Mouse (Mus musculus): Measurements from ENCODE around the gene Slc38a6.

Gene Slc38a6

DNA sequence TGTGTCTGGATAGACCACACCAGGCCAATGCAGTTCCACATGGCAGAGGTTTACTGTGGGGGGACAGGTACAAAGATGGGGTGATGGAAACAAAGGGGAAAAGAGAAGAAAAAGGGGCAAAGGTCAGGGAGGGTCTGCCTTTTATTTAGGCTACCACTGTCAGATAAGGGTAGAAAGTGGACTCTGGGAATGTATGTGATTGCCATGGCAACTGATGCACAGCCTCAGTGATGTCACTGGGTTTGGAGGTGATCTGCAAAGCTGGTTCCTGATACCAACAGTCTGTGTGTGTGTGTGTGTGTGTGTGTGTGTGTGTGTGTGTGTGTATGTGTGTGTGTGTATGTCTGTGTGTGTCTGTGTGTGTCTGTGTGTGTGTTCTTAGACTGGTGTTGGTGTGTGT, 106.4 kb downstream of the Slc38a6 start:
- DNase-seq (ENCODE audit: low read depth, low spot score): no peak

DNA sequence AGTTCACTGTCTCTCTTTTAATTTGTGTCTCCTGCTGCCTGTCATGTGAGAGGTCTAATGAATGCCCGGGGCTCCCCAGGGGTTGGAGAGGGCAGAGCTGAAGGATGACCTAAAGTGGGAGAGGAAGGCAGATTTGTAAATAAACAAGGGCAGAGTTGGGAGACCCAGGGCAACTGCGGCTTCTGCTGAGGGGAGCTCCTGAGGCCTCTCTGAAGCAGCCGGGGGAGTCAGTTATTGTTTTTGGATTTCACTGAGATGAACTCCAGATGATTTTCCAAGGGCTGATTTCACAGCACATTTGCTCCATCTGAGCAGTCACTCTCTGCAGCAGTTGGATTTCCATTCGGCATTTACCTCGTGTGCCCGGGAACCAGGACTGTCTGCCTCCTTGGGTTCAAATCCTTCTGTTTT, 107.3 kb downstream of the Slc38a6 start:
- DNase-seq (ENCODE audit: low read depth, low spot score): no peak

DNA sequence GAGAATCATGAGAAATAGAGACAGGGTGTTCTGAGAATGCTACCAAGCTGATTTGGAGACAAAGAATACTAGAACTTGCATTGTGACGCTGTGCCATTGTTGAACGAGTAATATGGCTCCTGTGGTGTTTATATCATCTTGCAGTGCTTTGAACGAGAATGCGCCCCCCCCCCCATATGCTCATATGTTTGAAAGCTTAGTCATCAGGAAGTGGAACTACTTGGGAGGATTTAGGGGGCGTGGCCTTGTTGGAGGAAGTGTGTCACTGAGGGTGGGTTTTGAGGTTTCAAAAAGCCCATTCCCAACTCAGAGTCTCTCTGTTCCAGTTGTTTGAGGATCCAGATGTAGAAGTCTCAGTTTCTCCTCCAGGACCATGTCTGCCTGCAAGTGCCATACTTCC, 108.0 kb downstream of the Slc38a6 start:
- DNase-seq (ENCODE audit: low read depth, low spot score): no peak

DNA sequence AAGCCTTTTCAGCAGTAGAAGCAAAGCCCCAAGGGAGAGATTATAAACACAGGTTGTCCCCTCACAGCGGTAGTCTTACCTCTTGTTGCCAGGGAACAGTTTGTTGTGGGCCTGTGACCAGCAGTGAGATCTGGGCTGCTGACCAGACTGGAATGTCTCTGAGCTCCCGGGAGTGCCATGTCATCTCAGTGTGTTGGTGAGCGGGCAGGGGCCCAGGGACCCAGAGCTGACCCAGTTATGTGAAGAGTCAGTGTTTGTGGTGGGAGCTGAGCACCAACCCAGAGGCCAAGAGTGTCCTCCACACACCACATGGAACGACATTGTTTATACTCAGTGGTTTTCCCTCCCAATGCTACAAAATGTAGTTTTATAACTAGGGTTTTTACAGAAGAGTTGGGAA, 112.8 kb downstream of the Slc38a6 start:
- no peak for DNase-seq (ENCODE audit: low read depth, low spot score)

DNA sequence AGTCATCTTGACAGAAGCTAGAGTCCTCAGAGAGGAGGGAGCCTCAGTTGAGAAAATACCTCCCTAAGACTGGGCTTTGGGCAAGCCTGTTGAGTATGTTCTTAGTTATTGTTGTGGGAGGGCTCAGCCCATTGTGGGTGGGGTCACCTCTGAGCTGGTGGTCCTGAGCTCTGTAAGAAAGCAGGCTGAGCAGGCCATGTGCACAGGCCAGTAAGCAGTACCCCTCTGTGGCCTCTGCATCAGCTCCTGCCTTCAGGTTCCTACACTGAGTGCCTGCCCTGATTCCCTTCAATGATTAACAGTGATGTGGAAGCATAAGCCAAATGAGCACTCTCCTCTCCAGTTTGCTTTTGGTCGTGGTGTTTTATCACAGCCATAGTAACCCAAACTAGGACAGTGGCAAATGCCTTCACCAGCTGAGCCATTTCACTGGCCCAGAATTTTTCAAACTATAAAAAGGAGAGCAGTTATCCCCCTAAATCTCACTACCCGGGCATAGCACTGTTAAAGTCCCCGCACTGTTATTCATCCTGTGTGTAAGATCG, 114.0 kb downstream of the Slc38a6 start:
- DNase-seq (ENCODE audit: low read depth, low spot score): no peak

DNA sequence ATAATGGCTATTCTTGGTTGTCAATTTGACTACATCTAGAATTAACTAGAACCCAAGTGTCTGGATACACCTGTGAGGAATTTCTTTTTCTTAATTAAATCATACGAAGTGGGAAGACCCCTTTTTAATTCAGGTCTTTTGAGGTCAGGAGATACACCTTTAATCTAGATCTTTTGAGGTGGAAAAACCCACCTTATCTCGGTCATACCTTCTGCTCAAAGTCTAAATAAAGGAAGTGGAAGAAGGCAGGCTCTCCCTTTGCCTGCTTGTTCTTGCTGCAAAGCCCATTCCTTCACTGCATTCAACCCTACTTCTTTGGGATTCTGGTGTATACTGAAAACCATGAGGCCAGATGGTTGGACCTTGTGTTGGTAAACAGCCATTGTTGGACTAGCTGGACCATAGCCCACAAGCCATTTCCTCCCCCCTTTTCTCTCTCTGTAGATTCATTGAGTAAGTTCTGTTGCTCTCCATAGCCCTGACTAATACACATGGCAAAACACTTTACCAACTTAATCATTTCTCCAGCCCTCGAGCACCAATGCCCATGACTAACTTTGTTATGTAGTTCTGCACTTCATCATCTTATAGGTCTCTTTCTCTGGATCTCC, 115.0 kb downstream of the Slc38a6 start:
- DNase-seq (ENCODE audit: low read depth, low spot score): no peak

DNA sequence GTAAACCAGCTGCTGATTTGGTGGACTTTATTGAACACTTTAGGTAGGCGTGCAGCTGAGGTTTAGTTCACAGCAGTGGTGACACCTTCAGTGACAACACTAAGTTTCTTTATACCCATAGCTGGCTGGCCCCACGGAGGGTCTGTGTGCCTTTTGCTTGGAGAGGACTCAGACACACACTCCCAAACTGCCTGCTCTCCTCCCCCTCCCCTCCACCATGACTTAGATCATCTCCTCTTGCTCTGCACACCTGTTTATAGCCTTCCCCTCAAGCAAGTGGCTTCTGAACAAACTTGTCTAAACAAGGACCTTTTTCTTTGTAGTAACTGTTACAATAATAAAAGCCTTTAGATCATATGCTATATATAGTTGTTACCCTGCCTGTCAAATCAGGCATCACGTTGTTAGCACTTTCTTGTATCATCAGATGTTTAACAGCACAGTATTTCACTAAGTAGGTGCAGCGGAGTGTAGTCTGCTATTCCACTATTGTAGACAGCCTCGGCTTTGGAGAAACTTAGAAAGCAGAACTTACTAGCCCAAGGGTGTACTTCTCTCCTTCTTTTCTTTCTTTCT, 115.6 kb downstream of the Slc38a6 start:
- no peak for DNase-seq (ENCODE audit: low read depth, low spot score)

DNA sequence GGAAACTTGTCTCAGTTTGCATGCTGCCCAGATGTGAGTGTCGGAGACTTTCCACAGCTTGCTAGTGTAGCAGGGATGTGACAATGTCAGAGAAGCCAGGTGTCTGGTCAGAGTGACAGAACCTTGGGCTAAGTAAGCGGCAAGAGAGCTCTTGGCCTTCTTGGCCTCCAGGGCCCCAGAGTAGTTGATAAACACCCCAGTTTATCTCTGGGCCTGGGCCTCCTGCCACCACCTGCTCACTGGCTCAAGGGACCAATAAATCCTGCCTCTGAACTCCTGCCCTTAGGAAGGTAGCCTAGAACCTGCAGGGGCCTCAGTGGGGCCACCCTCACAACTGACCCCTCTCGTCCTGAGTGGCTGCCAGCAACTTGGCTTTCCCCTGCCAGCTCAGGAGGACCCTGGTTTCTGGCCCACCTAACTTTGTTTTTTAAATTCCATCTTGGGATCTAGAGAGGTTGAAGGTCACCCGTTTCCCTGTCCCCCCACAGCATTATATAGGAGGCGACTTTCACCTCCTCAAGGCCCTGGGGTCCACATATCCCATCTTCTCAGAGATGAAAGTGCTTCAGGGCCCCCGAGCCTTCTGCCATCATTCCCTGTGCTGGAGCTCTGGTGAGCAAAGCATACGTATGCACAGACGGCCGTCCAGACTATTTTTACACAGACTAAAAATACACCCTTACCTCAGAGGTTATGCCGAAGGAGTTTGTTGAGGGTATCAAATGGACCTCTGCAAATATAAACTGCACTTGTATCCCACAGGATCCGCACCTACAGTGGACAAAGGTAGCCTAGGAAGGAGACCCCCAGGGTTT, 116.5 kb downstream of the Slc38a6 start:
- no peak for DNase-seq (ENCODE audit: low read depth, low spot score)
